Mouse (Mus musculus) ES-E14 (cell line): ENCODE measurements around the gene Mpeg1. TPM values are rescaled to one million over a fixed set of nuclear protein-coding genes. Genes with fewer than 3 reads are reported as not detected.
A peak's percentile ranks its signal among the peaks of the same experiment; 100 is the strongest.

Experiments used
- DNase-seq: peaks from one replicate; pipeline ENCODE4 v3.0.0-alpha.2; 2013; ENCODE audit warnings: low read depth, low spot score
- H3K27ac ChIP-seq: 2 replicates; pipeline ENCODE4 v1.5.1; 2012; ENCODE audit warnings: low read depth, mild to moderate bottlenecking, low read length, moderate library complexity, mixed read lengths; ENCODE audit not compliant: poor library complexity, insufficient read depth, severe bottlenecking
- H3K36me3 ChIP-seq: 2 replicates; pipeline ENCODE4 v1.6.1; 2012; ENCODE audit warnings: mild to moderate bottlenecking, low read length, moderate library complexity, mixed read lengths; ENCODE audit not compliant: control insufficient read depth, poor library complexity, insufficient read depth, severe bottlenecking
- H3K4me1 ChIP-seq, 2 experiments: fragments of 150-350 bp in 1 of 2; sonication (generic) in 1 of 2; 2 replicates each; pipeline ENCODE4 v1.6.1; 2012; ENCODE audit warnings: low read length in 2 of 2, mild to moderate bottlenecking in 1 of 2, mixed read lengths in 1 of 2; ENCODE audit not compliant: control insufficient read depth in 2 of 2, insufficient read depth in 2 of 2, poor library complexity in 1 of 2
- H3K4me3 ChIP-seq, 2 experiments: fragments of 150-350 bp in 1 of 2; sonication (generic) in 1 of 2; 2 replicates each; pipeline ENCODE4 v1.5.1; 2012; ENCODE audit warnings: low read length in 2 of 2, low read depth in 1 of 2, mild to moderate bottlenecking in 1 of 2, mixed read lengths in 1 of 2; ENCODE audit not compliant: insufficient read depth in 1 of 2, poor library complexity in 1 of 2, severe bottlenecking in 1 of 2
- H3K9ac ChIP-seq: 2 replicates; pipeline ENCODE4 v1.6.1; 2012; ENCODE audit warnings: low read depth, mild to moderate bottlenecking, low read length, mixed read lengths; ENCODE audit not compliant: poor library complexity, insufficient read depth, severe bottlenecking
- H3K9me3 ChIP-seq: fragments of 150-350 bp; sonication (generic); 2 replicates; pipeline ENCODE4 v1.6.1; 2012; ENCODE audit warnings: low read depth, mild to moderate bottlenecking, low read length; ENCODE audit not compliant: control insufficient read depth, insufficient read depth
- CHD2 ChIP-seq: IDR thresholded peaks from 2 replicates; pipeline ENCODE4 v1.6.1; 2014; ENCODE audit warnings: mild to moderate bottlenecking, low read depth, low read length, inconsistent platforms
- HCFC1 ChIP-seq: IDR thresholded peaks from 2 replicates; pipeline ENCODE4 v1.6.1; 2012; ENCODE audit warnings: low read length, inconsistent platforms, borderline replicate concordance; ENCODE audit not compliant: insufficient read depth
- MAFK ChIP-seq: IDR thresholded peaks from 2 replicates; pipeline ENCODE4 v1.6.1; 2014; ENCODE audit warnings: mild to moderate bottlenecking, low read depth, low read length, inconsistent platforms; ENCODE audit not compliant: insufficient read depth
- ZC3H11A ChIP-seq: IDR thresholded peaks from 2 replicates; pipeline ENCODE4 v1.6.1; 2012; ENCODE audit warnings: low read depth, mild to moderate bottlenecking, inconsistent platforms, low read length, borderline replicate concordance
- ZNF384 ChIP-seq: IDR thresholded peaks from 2 replicates; pipeline ENCODE4 v1.6.1; 2012; ENCODE audit warnings: low read depth, low read length, inconsistent platforms
- in situ Hi-C, 2 experiments: fragments of 600-800 bp; cut with MboI; formaldehyde crosslinking; loops; one replicate each; pipeline ENCODE4 v1.15.1; 2025; ENCODE audit warnings: low sequenced_read_pairs in 2 of 2, inconsistent platforms in 1 of 2; ENCODE audit not compliant: unreplicated experiment in 2 of 2
- total RNA-seq: library from RNA; depleted of rRNA; stranded (reverse); fragments of 300-350 nt; gene quantifications from 2 replicates; pipeline ENCODE4 v1.2.3, GENCODE M21; 2012; rRNA removed

Mpeg1 gene
- total RNA-seq, 1 experiment = 0.18 TPM

DNA sequence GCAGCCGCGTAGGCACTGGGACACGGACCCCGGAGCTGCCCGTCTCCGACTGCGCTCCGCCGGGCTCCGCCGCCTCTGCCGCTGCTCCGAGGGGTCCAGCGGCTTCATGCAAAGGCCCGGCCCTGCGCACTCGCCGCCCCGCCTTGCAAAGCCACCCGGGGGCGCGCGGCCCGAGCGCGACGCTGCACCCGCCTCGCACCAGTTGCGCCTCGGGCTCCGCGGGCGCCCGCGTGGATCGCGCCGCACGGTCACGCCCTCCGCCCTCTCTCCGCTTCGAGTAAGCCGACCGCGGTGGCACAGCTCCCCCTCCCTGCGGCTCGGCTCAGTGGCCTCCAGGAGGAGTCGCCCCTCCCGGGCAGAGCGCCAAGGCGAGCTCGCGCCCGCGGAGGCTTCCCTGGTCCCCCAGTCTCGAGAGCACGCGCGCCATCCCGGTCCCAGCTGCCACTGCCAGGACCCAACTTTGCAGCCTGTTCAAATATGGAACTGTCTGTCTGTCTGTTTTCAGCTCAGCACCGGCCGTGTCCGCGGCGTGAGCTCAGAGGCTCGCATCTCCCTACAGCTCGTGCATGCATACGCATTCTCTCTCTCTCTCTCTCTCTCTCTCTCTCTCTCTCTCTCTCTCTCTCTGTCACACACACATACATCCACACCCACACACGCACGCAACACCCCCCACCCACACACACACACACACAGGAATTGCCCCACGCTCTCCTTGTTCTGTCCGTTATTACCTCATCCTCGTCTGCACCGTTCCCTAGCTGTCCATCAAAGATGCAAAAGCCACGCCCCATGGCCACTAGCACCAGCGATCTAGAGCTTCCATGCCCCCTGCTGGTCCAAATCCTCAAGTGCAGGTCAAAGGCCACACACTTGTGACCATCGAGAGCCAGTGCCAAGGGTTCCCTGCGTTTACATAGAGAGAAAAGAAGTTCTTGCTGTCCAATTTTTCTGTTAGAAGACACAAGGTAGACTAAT lies 41.1 kb downstream of the Mpeg1 start, which contains the start of gene Dtx4:
Dtx4 (minus strand) TSS at position 85 of the 978 bp plus-strand sequence.
- in situ Hi-C loops = no loop called here
- Histone ChIP-seq H3K4me3 (peak within 1 kb of the TSS; percentile 71 to 97), H3K36me3 (no peaks in the 10 kb centered on the region), H3K9me3 (no peaks in the 10 kb centered on the region), H3K9ac (peak within 1 kb of the TSS; percentile 72), H3K4me1 (peaks cover 0 to 2% of the 10 kb centered on the region in 2 experiments; a peak in 2 of 4 replicates), H3K27ac (no peak within 1 kb of the TSS)
- peak; percentile 95 for DNase-seq
- TF ChIP-seq ZC3H11A (peak; percentile 71; the same call in 1 of the 2 replicates), MAFK (no peak), CHD2 (0 out of 2 replicates have a peak, but pooled peaks have one; percentile 7), HCFC1 (no peak)

GRCm38 (mm10) chr19:12502756-12503155 lies 42.2 kb downstream of the Mpeg1 start:
- in situ Hi-C loops = no loop called here
- peaks cover 0 to 2% of the 10 kb centered on the region in 2 experiments; a peak in 2 of 4 replicates for H3K4me1 ChIP-seq
- TF ChIP-seq CHD2 (no peak), HCFC1 (no peak), ZNF384 (no peak), ZC3H11A (no peak), MAFK (no peak)
- H3K27ac ChIP-seq = no peak overlapping the region
- no peak overlapping the region for H3K9ac ChIP-seq
- H3K9me3 ChIP-seq = no peaks in the 10 kb centered on the region
- no peak overlapping the region for H3K4me3 ChIP-seq
- H3K36me3 ChIP-seq = no peaks in the 10 kb centered on the region
- no peak for DNase-seq

DNA sequence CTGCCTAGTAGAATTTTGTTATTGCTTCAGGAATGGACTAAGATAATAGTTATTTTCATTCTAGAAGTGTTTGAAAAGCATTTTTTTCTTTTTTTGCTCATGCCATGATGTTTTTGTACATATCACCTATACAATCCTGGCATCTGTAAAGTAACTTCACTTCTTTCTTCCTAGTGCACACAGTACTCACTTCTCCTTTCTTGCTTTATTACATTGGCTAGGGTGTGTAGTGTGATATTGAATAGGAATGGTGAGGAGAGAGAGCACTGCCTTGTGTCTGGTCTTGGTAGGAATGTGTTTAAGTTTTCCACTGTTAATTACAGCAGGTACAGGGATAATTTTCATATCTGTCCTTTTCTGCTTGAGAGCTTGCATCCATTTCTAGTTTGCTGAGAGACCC lies 54.0 kb downstream of the Mpeg1 start:
- in situ Hi-C loops = loop anchor here in 1 of 2 experiments (5.0 to 10.0 kb wide), 2 partner anchors 78 to 310 kb away; no protein-coding TSS in a partner anchor
- no peaks in the 10 kb centered on the region for H3K9me3 ChIP-seq
- no peak overlapping the region for H3K9ac ChIP-seq
- TF ChIP-seq HCFC1 (no peak), CHD2 (no peak), MAFK (no peak), ZNF384 (no peak), ZC3H11A (no peak)
- H3K36me3 ChIP-seq = no peaks in the 10 kb centered on the region
- no peak overlapping the region for H3K4me3 ChIP-seq
- no peaks in the 10 kb centered on the region for H3K4me1 ChIP-seq
- H3K27ac ChIP-seq = no peak overlapping the region
- DNase-seq = no peak

Other genes with a start within 250 kb of the Mpeg1 start
- not detected in 2 replicates for gene Olfr1432, start 228.2 kb upstream of the Mpeg1 start, total RNA-seq
- gene Olfr262, start 219.1 kb upstream of the Mpeg1 start, total RNA-seq = not detected in 2 replicates
- not detected in 2 replicates for gene Olfr235, start 199.7 kb upstream of the Mpeg1 start, total RNA-seq
- gene Olfr1434, start 180.9 kb upstream of the Mpeg1 start, total RNA-seq = not detected in 2 replicates
- gene Olfr1436, start 161.6 kb upstream of the Mpeg1 start, total RNA-seq = not detected in 2 replicates
- gene Olfr1437, start 135.7 kb upstream of the Mpeg1 start, total RNA-seq = not detected in 2 replicates
- gene Olfr1438-ps1, start 124.9 kb upstream of the Mpeg1 start, total RNA-seq = not detected in 2 replicates
- gene Olfr1440, start 73.5 kb upstream of the Mpeg1 start, total RNA-seq = not detected in 2 replicates
- 0.13 TPM in 1 of 2 replicates, not detected in the other for gene Olfr1441, start 43.3 kb upstream of the Mpeg1 start, total RNA-seq
- not detected in 2 replicates for gene Pfpl, start 32.9 kb upstream of the Mpeg1 start, total RNA-seq
- gene Dtx4, start 40.7 kb downstream of the Mpeg1 start, total RNA-seq = 1.4 and 2.2 TPM in 2 replicates
- gene Fam111a, start 85.0 kb downstream of the Mpeg1 start, total RNA-seq = 7.5 and 15.0 TPM in 2 replicates
- gene Gm4952, start 139.2 kb downstream of the Mpeg1 start, total RNA-seq = not detected in 2 replicates
- gene Glyat, start 172.5 kb downstream of the Mpeg1 start, total RNA-seq = 0.18 TPM in 1 of 2 replicates, not detected in the other
- not detected in 2 replicates for gene Olfr1442, start 209.7 kb downstream of the Mpeg1 start, total RNA-seq
- not detected in 2 replicates for gene Olfr1443, start 217.3 kb downstream of the Mpeg1 start, total RNA-seq
- not detected in 2 replicates for gene Keg1, start 235.0 kb downstream of the Mpeg1 start, total RNA-seq